In the genomic region with DNA sequence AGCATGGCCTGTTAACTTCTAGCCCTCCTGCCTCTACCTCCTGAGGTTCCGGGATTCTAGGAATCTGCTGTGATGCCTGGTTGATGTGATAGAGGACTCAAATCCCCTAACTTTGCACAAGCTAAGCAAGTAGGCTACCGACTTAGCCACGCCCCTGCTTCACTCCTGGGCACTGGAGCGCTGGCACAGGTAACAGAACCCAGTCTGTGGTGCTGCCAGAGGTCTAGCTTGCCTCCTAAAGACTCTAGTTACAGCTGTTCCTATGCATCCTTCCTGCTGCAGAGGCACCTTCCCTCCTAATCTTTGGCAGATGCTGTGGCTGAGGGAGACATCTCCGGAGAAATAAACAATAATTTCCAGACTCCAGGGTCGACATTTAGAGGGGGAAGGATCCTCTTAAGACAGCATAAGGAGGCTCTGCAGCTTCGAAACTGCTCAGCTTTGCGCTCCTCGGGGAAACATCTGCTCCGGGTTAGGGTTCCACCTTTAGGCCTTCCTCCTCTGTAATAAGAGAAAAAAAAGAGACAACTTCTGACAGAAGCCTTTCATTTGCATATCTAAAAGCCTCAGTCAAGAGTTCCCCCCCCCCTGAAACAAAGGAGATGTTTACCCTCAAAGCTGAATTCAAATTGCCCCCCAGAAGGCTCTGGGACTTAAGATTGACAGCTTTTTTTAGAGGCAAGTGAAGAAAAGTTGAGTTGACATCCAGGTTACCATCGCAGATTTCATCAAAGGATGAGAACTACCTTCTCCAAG, we compare ENCODE assay signal across 19 mouse cellular contexts.
DNase-seq lines count a peak whose midpoint lies in the region; ATAC-seq and TF ChIP-seq lines count a peak whose summit lies in the region.
"Had no signal": no experiment of that assay in that cellular context is flagged by ENCODE, and none has a peak within 500 bp of the region (broad histone marks: within the 10 kb centered on the region; RNA-seq: fewer than 3 reads in every experiment).

No protein-coding gene starts in this region.

- peak; percentile 65 for DNase-seq in embryonic facial prominence, embryonic 11.5 days (ENCODE audit: low spot score)
- DNase-seq in forebrain, postnatal 0 days = peak; percentile 41
- no peak for DNase-seq in frontal cortex, postnatal 36 days (ENCODE audit: low spot score in 2 of 2)
- no peak for DNase-seq in left cerebral cortex, postnatal 4 days
- DNase-seq in layer of hippocampus, adult 8-10 months (ENCODE audit: low spot score in 2 of 2) = no peak
- DNase-seq: adrenal gland, postnatal 14 days; cerebellum, adult 9-10 months; heart, adult 18-20 months; layer of hippocampus, postnatal 36 days; right cerebral cortex, postnatal 14 days; thymus, postnatal 36 days had no signal

- no peaks in the 10 kb centered on the region for H3K27me3 ChIP-seq in intestine, embryonic 15.5 days (replicated peaks)
- no peaks in the 10 kb centered on the region for H3K27me3 ChIP-seq in intestine, embryonic 16.5 days (replicated peaks; ENCODE audit: control insufficient read depth, insufficient read depth, low read length)
- H3K27me3 ChIP-seq in embryonic facial prominence, embryonic 11.5 days (ENCODE audit: control insufficient read depth, insufficient read depth, low read length) = no peaks in the 10 kb centered on the region
- H3K27me3 ChIP-seq in forebrain, postnatal 0 days (ENCODE audit: insufficient read depth, low read length) = no peaks in the 10 kb centered on the region
- H3K27me3 ChIP-seq: heart, embryonic 15.5 days; kidney, embryonic 15.5 days; limb, embryonic 15.5 days; Patski had no signal

- intact Hi-C loops in left cerebral cortex, postnatal 4 days (cut with DNase I) = no loop called here

- H3K27ac ChIP-seq in intestine, embryonic 15.5 days = 0 out of 2 replicates have a peak overlapping the region, but pooled peaks have one; percentile 7
- H3K27ac ChIP-seq in intestine, embryonic 16.5 days (ENCODE audit: low read length) = no peak overlapping the region
- 0 out of 2 replicates have a peak overlapping the region, but pooled peaks have one; percentile 1 for H3K27ac ChIP-seq in embryonic facial prominence, embryonic 11.5 days (replicated peaks; ENCODE audit: low read depth, low read length)
- no peak overlapping the region for H3K27ac ChIP-seq in forebrain, postnatal 0 days (ENCODE audit: low read depth, low read length)
- H3K27ac ChIP-seq: heart, embryonic 15.5 days; kidney, embryonic 15.5 days; limb, embryonic 15.5 days; midbrain, embryonic 10.5 days had no signal

- peak; percentile 31; the same call in 1 of the 2 replicates for ATAC-seq in intestine, embryonic 15.5 days
- ATAC-seq in intestine, embryonic 16.5 days = no peak
- ATAC-seq in embryonic facial prominence, embryonic 11.5 days (replicated peaks; ENCODE audit: insufficient number of reproducible peaks, low FRiP score, low TSS enrichment, low read depth) = 0 out of 2 replicates have a peak, but pooled peaks have one; percentile 14
- peak; percentile 84; the same call in 1 of the 2 replicates for ATAC-seq in forebrain, postnatal 0 days
- ATAC-seq: activated CD4-positive, CD25-positive, alpha-beta regulatory T cell, adult 4 months; Patski had no signal

- no peak for TF ChIP-seq CTCF in forebrain, postnatal 0 days (IDR thresholded peaks at IDR 0.05; ENCODE audit: low read depth)

- H3K9ac ChIP-seq in intestine, embryonic 15.5 days = no peak overlapping the region
- H3K9ac ChIP-seq in intestine, embryonic 16.5 days (ENCODE audit: low read depth, low read length) = no peak overlapping the region
- no peak overlapping the region for H3K9ac ChIP-seq in embryonic facial prominence, embryonic 11.5 days (replicated peaks; ENCODE audit: low read length)
- H3K9ac ChIP-seq in forebrain, postnatal 0 days = no peak overlapping the region
- H3K9ac ChIP-seq: heart, embryonic 15.5 days; kidney, embryonic 15.5 days; limb, embryonic 15.5 days had no signal

- H3K36me3 ChIP-seq in intestine, embryonic 15.5 days = no peaks in the 10 kb centered on the region
- no peaks in the 10 kb centered on the region for H3K36me3 ChIP-seq in intestine, embryonic 16.5 days (ENCODE audit: control insufficient read depth, insufficient read depth, low read length)
- H3K36me3 ChIP-seq in embryonic facial prominence, embryonic 11.5 days (replicated peaks; ENCODE audit: control insufficient read depth, insufficient read depth, low read depth, low read length) = no peaks in the 10 kb centered on the region
- H3K36me3 ChIP-seq in forebrain, postnatal 0 days (ENCODE audit: insufficient read depth) = no peaks in the 10 kb centered on the region
- H3K36me3 ChIP-seq: heart, embryonic 15.5 days; kidney, embryonic 15.5 days; limb, embryonic 15.5 days; midbrain, embryonic 10.5 days had no signal

- H3K9me3 ChIP-seq in intestine, embryonic 15.5 days = no peaks in the 10 kb centered on the region
- H3K9me3 ChIP-seq in intestine, embryonic 16.5 days (ENCODE audit: control insufficient read depth, low read length) = no peaks in the 10 kb centered on the region; the same call in 1 of the 2 replicates
- no peaks in the 10 kb centered on the region for H3K9me3 ChIP-seq in embryonic facial prominence, embryonic 11.5 days (replicated peaks; ENCODE audit: control insufficient read depth, low read length)
- H3K9me3 ChIP-seq in forebrain, postnatal 0 days (ENCODE audit: low read length) = no peaks in the 10 kb centered on the region
- H3K9me3 ChIP-seq: heart, embryonic 15.5 days; kidney, embryonic 15.5 days; limb, embryonic 15.5 days; midbrain, embryonic 10.5 days had no signal

- no peak overlapping the region for H3K4me2 ChIP-seq in intestine, embryonic 15.5 days (replicated peaks)
- no peak overlapping the region for H3K4me2 ChIP-seq in intestine, embryonic 16.5 days (ENCODE audit: low read depth, low read length)
- no peak overlapping the region for H3K4me2 ChIP-seq in embryonic facial prominence, embryonic 11.5 days (ENCODE audit: low read depth, low read length)
- H3K4me2 ChIP-seq in forebrain, postnatal 0 days (ENCODE audit: low read depth) = no peak overlapping the region
- H3K4me2 ChIP-seq: heart, embryonic 15.5 days; kidney, embryonic 15.5 days; limb, embryonic 15.5 days had no signal

- H3K4me3 ChIP-seq in intestine, embryonic 15.5 days (replicated peaks) = no peak overlapping the region
- no peak overlapping the region for H3K4me3 ChIP-seq in intestine, embryonic 16.5 days (ENCODE audit: low read length)
- no peak overlapping the region for H3K4me3 ChIP-seq in embryonic facial prominence, embryonic 11.5 days (ENCODE audit: low read depth, low read length)
- no peak overlapping the region for H3K4me3 ChIP-seq in forebrain, postnatal 0 days (ENCODE audit: low read depth, low read length)
- H3K4me3 ChIP-seq: heart, embryonic 15.5 days; kidney, embryonic 15.5 days; limb, embryonic 15.5 days; midbrain, embryonic 10.5 days had no signal

- no peaks in the 10 kb centered on the region for H3K4me1 ChIP-seq in intestine, embryonic 15.5 days (replicated peaks)
- 0 out of 2 replicates have a peak, but pooled peaks cover 2% of the 10 kb centered on the region for H3K4me1 ChIP-seq in intestine, embryonic 16.5 days (ENCODE audit: control insufficient read depth, insufficient read depth, low read length)
- no peaks in the 10 kb centered on the region for H3K4me1 ChIP-seq in embryonic facial prominence, embryonic 11.5 days (ENCODE audit: control insufficient read depth, insufficient read depth, low read length)
- no peaks in the 10 kb centered on the region; the same call in 1 of the 2 replicates for H3K4me1 ChIP-seq in forebrain, postnatal 0 days (ENCODE audit: insufficient read depth)
- H3K4me1 ChIP-seq: heart, embryonic 15.5 days; kidney, embryonic 15.5 days had no signal

- 37% methylated on average over 11 of the region's 11 CpGs for WGBS in intestine, embryonic 15.5 days
- 32% methylated on average over 11 of the region's 11 CpGs for WGBS in intestine, embryonic 16.5 days
- WGBS in embryonic facial prominence, embryonic 11.5 days = 20% methylated on average over 11 of the region's 11 CpGs
- 37% methylated on average over 11 of the region's 11 CpGs for WGBS in forebrain, postnatal 0 days

Comparison
In these comparisons a context has a peak if more than half of its experiments do, and no peak if none do; other contexts are left out.
1. H3K27ac ChIP-seq: peak in intestine, embryonic 15.5 days (single experiment) and embryonic facial prominence, embryonic 11.5 days (single experiment); none in intestine, embryonic 16.5 days (single experiment) and forebrain, postnatal 0 days (single experiment).
2. DNase-seq: peak in embryonic facial prominence, embryonic 11.5 days (single experiment) and forebrain, postnatal 0 days (single experiment); none in frontal cortex, postnatal 36 days (0 of 2), left cerebral cortex, postnatal 4 days (single experiment) and layer of hippocampus, adult 8-10 months (0 of 2).